Mouse (Mus musculus): Measurements from ENCODE around the gene Arf4. TPM values are rescaled to one million over a fixed set of nuclear protein-coding genes. Genes with fewer than 3 reads are reported as not detected.
"Not testable (repeated sequence)": the region's sequence is repeated elsewhere in the genome, so short reads cannot be mapped to it uniquely, and the experiment has no call there.

Arf4 gene
- polyA plus RNA-seq, 1 experiment from 2014 or later, result 508 TPM

GRCm38 (mm10) chr14:26690727-26691126 lies 52.9 kb downstream of the Arf4 start:
- ATAC-seq (ENCODE audit: insufficient number of reproducible peaks, insufficient read depth, low FRiP score, low TSS enrichment, low read depth), result no peak
- Histone ChIP-seq H3K4me2 (no peak overlapping the region), H3K4me3 (replicated peaks) (no peak overlapping the region), H3K4me1 (replicated peaks) (no peaks in the 10 kb centered on the region), H3K9me3 (no peaks in the 10 kb centered on the region), H3K9ac (replicated peaks) (no peak overlapping the region), H3K36me3 (no peaks in the 10 kb centered on the region), H3K27ac (no peak overlapping the region), H3K27me3 (no peaks in the 10 kb centered on the region)
- WGBS, result 73% methylated on average over 2 of the region's 2 CpGs

GRCm38 (mm10) chr14:26691363-26691762 lies 53.5 kb downstream of the Arf4 start:
- H3K9me3 ChIP-seq, result no peaks in the 10 kb centered on the region
- no peak overlapping the region for H3K9ac ChIP-seq (replicated peaks)
- H3K36me3 ChIP-seq, result no peaks in the 10 kb centered on the region
- 69% methylated on average over 2 of the region's 2 CpGs for WGBS
- no peak overlapping the region for H3K4me2 ChIP-seq
- no peak overlapping the region for H3K4me3 ChIP-seq (replicated peaks)
- no peaks in the 10 kb centered on the region for H3K4me1 ChIP-seq (replicated peaks)
- no peaks in the 10 kb centered on the region for H3K27me3 ChIP-seq
- ATAC-seq (ENCODE audit: insufficient number of reproducible peaks, insufficient read depth, low FRiP score, low TSS enrichment, low read depth), result no peak
- no peak overlapping the region for H3K27ac ChIP-seq

- Histone ChIP-seq H3K36me3 (no peaks in the 10 kb centered on the region), H3K4me2 (no peak within 1 kb of the TSS), H3K27ac (no peak within 1 kb of the TSS), H3K9ac (replicated peaks) (no peak within 1 kb of the TSS), H3K4me1 (replicated peaks) (no peaks in the 10 kb centered on the region), H3K9me3 (no peaks in the 10 kb centered on the region), H3K27me3 (no peaks in the 10 kb centered on the region), H3K4me3 (replicated peaks) (no peak within 1 kb of the TSS)
- WGBS, result 92% methylated on average over 3 of the region's 3 CpGs
- no peak for ATAC-seq (ENCODE audit: insufficient number of reproducible peaks, insufficient read depth, low FRiP score, low TSS enrichment, low read depth)
Observed at GRCm38 (mm10) chr14:26692974-26693373, 55.1 kb downstream of the Arf4 start, which contains the start of gene Dnah12. Gene Dnah12, plus strand, starts transcription at chr14:26693274.

GRCm38 (mm10) chr14:26697912-26698311 lies 60.0 kb downstream of the Arf4 start:
- H3K36me3 ChIP-seq, result no peaks in the 10 kb centered on the region
- H3K27ac ChIP-seq, result no peak overlapping the region
- no peaks in the 10 kb centered on the region for H3K27me3 ChIP-seq
- H3K9ac ChIP-seq (replicated peaks), result no peak overlapping the region
- H3K4me2 ChIP-seq, result no peak overlapping the region
- H3K9me3 ChIP-seq, result no peaks in the 10 kb centered on the region
- H3K4me1 ChIP-seq (replicated peaks), result no peaks in the 10 kb centered on the region
- no peak for ATAC-seq (ENCODE audit: insufficient number of reproducible peaks, insufficient read depth, low FRiP score, low TSS enrichment, low read depth)
- H3K4me3 ChIP-seq (replicated peaks), result no peak overlapping the region

GRCm38 (mm10) chr14:26705246-26705645 lies 67.4 kb downstream of the Arf4 start:
- 87% methylated on average over 5 of the region's 5 CpGs for WGBS
- not testable (repeated sequence) for H3K9ac ChIP-seq (replicated peaks); H3K27me3 ChIP-seq; H3K27ac ChIP-seq; H3K36me3 ChIP-seq; ATAC-seq (ENCODE audit: insufficient number of reproducible peaks, insufficient read depth, low FRiP score, low TSS enrichment, low read depth); H3K4me3 ChIP-seq (replicated peaks); H3K4me2 ChIP-seq; H3K4me1 ChIP-seq (replicated peaks); H3K9me3 ChIP-seq

Small RNA genes lying within 50 kb of the gene (microRNA-seq; reads per million reads assigned to microRNA genes)
- gene Mir7672, result not detected

Other genes starting within 250 kb of the Arf4 start
- gene Slmap, start 103.1 kb upstream of the Arf4 start, polyA plus RNA-seq (2016; fragmentation: Nextera tagmentation; extraction: Ambion mirVana), result 22.9 and 23.5 TPM in 2 replicates
- 33.8 and 35.2 TPM in 2 replicates for gene Dennd6a, start 64.2 kb upstream of the Arf4 start, polyA plus RNA-seq (2016; fragmentation: Nextera tagmentation; extraction: Ambion mirVana)
- gene Pde12, start 31.8 kb downstream of the Arf4 start, polyA plus RNA-seq (2016; fragmentation: Nextera tagmentation; extraction: Ambion mirVana), result 11.1 and 11.3 TPM in 2 replicates
- 0.01 and 0.06 TPM in 2 replicates for gene Dnah12, start 55.2 kb downstream of the Arf4 start, polyA plus RNA-seq (2016; fragmentation: Nextera tagmentation; extraction: Ambion mirVana)